Mouse (Mus musculus) small intestine, adult 2 months (tissue): ENCODE measurements around the gene Tnfrsf1b. TPM values are rescaled to one million over a fixed set of nuclear protein-coding genes. Genes with fewer than 3 reads are reported as not detected.

ENCODE experiments used
- H3K27ac ChIP-seq: fragments of 200-500 bp; 2 replicates; pipeline ENCODE4 v1.5.1; 2012; ENCODE audit warnings: low read depth, low read length, control low read depth, inconsistent platforms; ENCODE audit not compliant: insufficient read depth
- H3K27me3 ChIP-seq: fragments of 200-500 bp; 2 replicates; pipeline ENCODE4 v1.6.1; 2012; ENCODE audit warnings: mild to moderate bottlenecking, moderate library complexity, low read length, inconsistent platforms; ENCODE audit not compliant: control insufficient read depth, insufficient read depth
- H3K36me3 ChIP-seq: fragments of 200-500 bp; 2 replicates; pipeline ENCODE4 v1.6.1; 2012; ENCODE audit warnings: mild to moderate bottlenecking, low read length, control low read depth, inconsistent platforms; ENCODE audit not compliant: control insufficient read depth, insufficient read depth
- H3K4me1 ChIP-seq: fragments of 200-500 bp; 2 replicates; pipeline ENCODE4 v1.6.1; 2012; ENCODE audit warnings: low read length, inconsistent platforms, mixed read lengths; ENCODE audit not compliant: control insufficient read depth, insufficient read depth, insufficient read length
- H3K4me3 ChIP-seq: fragments of 200-500 bp; 2 replicates; pipeline ENCODE4 v1.5.1; 2012; ENCODE audit warnings: low read depth, mild to moderate bottlenecking, control low read depth, inconsistent platforms, low read length, moderate library complexity
- CTCF ChIP-seq: fragments of 200-500 bp; IDR thresholded peaks from 2 replicates; pipeline ENCODE4 v1.5.1; 2012; ENCODE audit warnings: low read depth, mild to moderate bottlenecking, control low read depth, inconsistent platforms, low read length, moderate library complexity, mixed read lengths; ENCODE audit not compliant: insufficient replicate concordance, insufficient read length; ENCODE audit errors: extremely low read depth
- POLR2A ChIP-seq: fragments of 200-500 bp; IDR thresholded peaks from 2 replicates; pipeline ENCODE4 v1.6.1; 2012; ENCODE audit warnings: low read depth, mild to moderate bottlenecking, control low read depth, inconsistent platforms, low read length, moderate library complexity
- WGBS: fragments of 180-500 bp; shearing (Covaris S2); methylation state at CpG from one replicate; pipeline ENCODE4 v1.1.7; 2018; 5-methylcytosine and 5-hydroxymethylcytosine counted together
- polyA plus RNA-seq: library from polyadenylated mRNA; depleted of rRNA; stranded (reverse); fragments of >200 nt; gene quantifications from 2 replicates; pipeline ENCODE4 v1.2.3, GENCODE M21; 2012

Tnfrsf1b gene
- polyA plus RNA-seq, 1 experiment = 13.5 TPM

DNA sequence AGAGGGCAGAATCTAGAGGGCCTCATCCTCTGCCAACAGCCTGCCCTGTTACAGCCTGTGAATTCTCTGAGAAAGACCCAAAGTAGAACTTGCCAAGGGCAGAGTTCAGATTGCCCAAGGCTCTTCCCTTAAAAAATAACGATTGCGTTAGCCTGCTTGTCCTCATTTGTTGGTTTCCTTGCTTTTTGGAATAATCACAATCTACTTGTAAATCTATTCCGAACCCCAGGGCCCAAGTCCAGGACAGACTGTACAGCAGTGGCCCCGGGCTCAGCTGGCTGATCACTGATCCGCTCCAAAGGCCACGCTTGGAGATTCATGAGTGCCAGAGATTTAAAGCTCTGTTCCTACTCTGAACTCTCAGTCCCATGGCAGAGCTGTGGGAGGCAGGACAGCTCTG lies 34.3 kb upstream of the Tnfrsf1b start:
- Histone ChIP-seq H3K27me3 (no peaks in the 10 kb centered on the region), H3K4me3 (no peak overlapping the region), H3K36me3 (no peaks in the 10 kb centered on the region), H3K4me1 (peaks cover 18% of the 10 kb centered on the region; the same call in 1 of the 2 replicates), H3K27ac (no peak overlapping the region)
- 52% methylated on average over 6 of the region's 6 CpGs for WGBS
- no peak for TF ChIP-seq POLR2A
- no peak for TF ChIP-seq CTCF

DNA sequence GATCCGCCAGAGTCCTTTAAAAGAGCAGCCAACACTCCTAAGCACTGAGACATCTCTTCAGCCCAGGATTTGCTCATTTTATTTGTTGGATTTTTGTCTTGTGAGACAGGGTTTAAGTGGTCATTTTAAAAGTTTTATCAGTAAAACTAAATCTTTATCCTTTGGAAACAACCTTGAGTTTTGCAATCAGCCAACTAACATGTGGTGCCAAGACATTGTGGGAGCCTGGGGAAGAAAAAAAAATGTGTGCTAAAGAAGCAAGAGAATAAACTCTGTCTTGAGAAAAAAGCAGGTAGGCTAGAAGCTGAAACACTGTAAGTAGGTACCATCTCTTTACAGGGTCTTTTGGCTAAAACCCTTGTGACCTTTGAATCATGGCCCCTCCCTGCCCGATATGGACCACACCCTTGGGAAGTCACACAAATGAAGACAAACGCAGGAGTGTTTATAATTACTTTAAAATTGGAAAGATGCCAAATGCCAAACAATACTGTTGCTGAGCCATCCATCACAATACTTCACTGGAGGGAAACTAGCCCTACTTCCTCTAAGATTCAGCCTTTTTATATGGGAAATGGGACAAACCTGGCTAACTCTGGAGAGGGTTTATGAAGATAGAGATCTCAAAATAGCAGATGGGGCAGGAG lies 32.2 kb upstream of the Tnfrsf1b start:
- H3K4me3 ChIP-seq = no peak overlapping the region
- no peak for TF ChIP-seq CTCF
- no peak for TF ChIP-seq POLR2A
- peaks cover 18% of the 10 kb centered on the region; the same call in 1 of the 2 replicates for H3K4me1 ChIP-seq
- H3K27me3 ChIP-seq = no peaks in the 10 kb centered on the region
- WGBS = 37% methylated on average over 3 of the region's 3 CpGs
- no peaks in the 10 kb centered on the region for H3K36me3 ChIP-seq
- H3K27ac ChIP-seq = no peak overlapping the region

DNA sequence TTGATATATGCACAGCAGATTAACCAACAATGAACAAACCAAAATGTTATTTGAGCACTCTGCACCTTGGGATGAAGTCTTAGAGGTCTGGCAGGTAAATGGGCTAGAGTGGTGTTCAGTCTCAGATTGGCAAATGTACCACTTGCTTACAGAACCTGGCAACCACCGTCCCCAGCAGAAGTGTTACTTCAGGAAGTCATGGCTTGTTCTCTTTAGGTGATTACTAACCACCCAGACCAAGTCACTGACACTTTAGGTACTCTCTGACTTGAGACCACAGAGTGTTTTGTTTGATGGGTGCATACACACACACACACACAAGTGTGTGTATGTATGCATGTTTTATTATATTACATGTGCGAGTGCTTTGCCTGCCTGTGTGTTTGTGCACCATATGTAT lies 31.6 kb upstream of the Tnfrsf1b start:
- Histone ChIP-seq H3K36me3 (no peaks in the 10 kb centered on the region), H3K4me1 (peaks cover 18% of the 10 kb centered on the region; the same call in 1 of the 2 replicates), H3K27me3 (no peaks in the 10 kb centered on the region), H3K4me3 (no peak overlapping the region), H3K27ac (no peak overlapping the region)
- 79% methylated on average over 2 of the region's 2 CpGs for WGBS
- TF ChIP-seq CTCF (no peak), POLR2A (no peak)

DNA sequence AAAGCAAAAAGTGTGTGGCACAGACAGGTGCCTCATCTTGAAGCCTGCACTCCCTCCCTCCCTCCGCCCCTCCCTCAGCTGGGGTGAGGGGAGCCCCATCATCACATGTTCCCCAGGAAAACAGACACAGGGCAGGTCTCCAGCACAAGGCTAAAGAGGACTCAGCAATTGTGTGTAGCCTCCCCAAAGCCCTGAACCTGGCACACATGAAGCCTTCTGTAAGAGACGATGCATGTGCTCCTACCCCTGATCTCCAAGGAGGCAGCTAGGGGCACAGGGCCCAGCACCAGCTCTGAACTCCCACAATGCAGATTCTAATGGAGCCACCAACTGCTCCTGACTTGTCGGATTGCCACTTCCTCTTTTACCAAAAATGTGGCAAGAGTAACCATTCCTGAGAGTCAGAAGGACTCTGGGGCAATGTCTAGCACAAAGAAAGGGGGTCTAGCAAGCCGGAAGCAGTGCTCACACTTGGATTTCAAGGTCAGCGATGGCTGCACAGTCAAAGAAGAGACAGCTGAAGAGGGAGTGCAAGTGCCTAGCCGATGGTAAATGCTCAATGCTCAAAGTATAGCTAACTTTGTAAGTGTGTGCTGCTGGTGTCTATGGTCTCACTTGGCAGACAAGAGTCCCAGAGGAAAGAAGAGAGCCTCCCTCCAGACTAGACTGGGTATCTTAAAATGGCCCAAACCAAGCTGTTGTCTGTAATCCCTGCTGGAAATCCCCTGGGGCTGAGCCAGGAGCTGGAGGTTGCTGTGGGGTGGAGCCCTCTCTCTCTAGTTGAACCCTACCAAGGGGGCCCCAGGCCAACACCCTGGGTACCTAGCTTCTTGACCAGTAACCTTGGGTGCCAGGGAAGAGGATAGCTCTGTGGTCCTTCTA lies 29.9 kb upstream of the Tnfrsf1b start:
- H3K27ac ChIP-seq = no peak overlapping the region
- H3K27me3 ChIP-seq = no peaks in the 10 kb centered on the region
- WGBS = 88% methylated on average over 6 of the region's 6 CpGs
- no peaks in the 10 kb centered on the region for H3K36me3 ChIP-seq
- H3K4me1 ChIP-seq = peaks cover 20% of the 10 kb centered on the region; the same call in 1 of the 2 replicates
- TF ChIP-seq CTCF = no peak
- no peak for TF ChIP-seq POLR2A
- no peak overlapping the region for H3K4me3 ChIP-seq

DNA sequence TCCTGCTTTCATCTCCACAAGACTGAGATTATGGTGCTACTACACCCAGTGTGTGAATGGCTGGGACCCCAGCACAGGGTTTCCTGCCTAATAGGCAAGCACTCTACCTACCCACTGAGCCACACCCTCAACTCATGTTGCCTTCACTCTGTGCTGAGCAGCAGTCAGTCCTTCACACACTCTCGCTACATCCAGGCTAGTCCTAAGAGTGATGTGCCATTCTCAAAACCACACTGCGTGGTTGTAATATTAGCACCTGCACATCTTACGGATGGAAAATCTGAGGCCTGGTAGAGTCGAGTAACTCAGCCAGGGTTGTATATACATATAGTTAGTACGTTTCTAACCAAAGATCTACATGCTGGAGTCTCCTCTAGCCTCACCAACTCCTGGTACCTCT lies 28.2 kb upstream of the Tnfrsf1b start:
- 94% methylated on average over 5 of the region's 5 CpGs for WGBS
- no peaks in the 10 kb centered on the region for H3K36me3 ChIP-seq
- no peaks in the 10 kb centered on the region for H3K27me3 ChIP-seq
- no peak for TF ChIP-seq CTCF
- TF ChIP-seq POLR2A = no peak
- no peak overlapping the region for H3K4me3 ChIP-seq
- peaks cover 20% of the 10 kb centered on the region; the same call in 1 of the 2 replicates for H3K4me1 ChIP-seq
- no peak overlapping the region for H3K27ac ChIP-seq

DNA sequence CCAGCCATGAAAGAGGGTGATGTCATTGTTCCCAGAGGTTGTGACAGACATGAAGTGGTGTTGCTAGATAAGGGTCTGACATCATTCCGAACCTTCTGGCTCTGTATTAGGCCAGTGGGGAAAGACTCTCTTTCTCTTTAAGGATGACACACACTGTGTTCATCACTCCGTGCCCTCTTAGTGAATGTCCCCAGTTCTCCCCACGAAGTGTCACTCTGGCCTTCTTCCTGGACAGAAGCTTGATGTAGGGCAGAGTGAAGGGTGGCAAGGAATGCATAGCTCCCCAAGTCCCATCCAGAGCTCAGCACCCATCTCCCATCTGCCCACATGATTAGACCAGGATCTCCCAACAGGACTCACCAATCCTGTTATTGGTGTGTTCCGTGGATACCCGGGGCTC lies 27.3 kb upstream of the Tnfrsf1b start:
- no peak for TF ChIP-seq POLR2A
- no peak for TF ChIP-seq CTCF
- no peaks in the 10 kb centered on the region for H3K27me3 ChIP-seq
- H3K27ac ChIP-seq = no peak overlapping the region
- WGBS = 79% methylated on average over 5 of the region's 5 CpGs
- peaks cover 18% of the 10 kb centered on the region; the same call in 1 of the 2 replicates for H3K4me1 ChIP-seq
- no peak overlapping the region for H3K4me3 ChIP-seq
- no peaks in the 10 kb centered on the region for H3K36me3 ChIP-seq

GRCm38 (mm10) chr4:145272763-145273162 lies 26.1 kb upstream of the Tnfrsf1b start:
- peaks cover 10% of the 10 kb centered on the region; the same call in 1 of the 2 replicates for H3K4me1 ChIP-seq
- peak overlapping the region; percentile 37; the same call in 1 of the 2 replicates for H3K27ac ChIP-seq
- H3K4me3 ChIP-seq = no peak overlapping the region
- H3K27me3 ChIP-seq = no peaks in the 10 kb centered on the region
- WGBS = 72% methylated on average over 1 of the region's 1 CpGs
- no peaks in the 10 kb centered on the region for H3K36me3 ChIP-seq
- TF ChIP-seq CTCF (no peak), POLR2A (no peak)
